Mouse (Mus musculus) kidney, embryonic 16.5 days (tissue): Measurements from ENCODE around the gene Ncam2. TPM values are rescaled to one million over a fixed set of nuclear protein-coding genes. Genes with fewer than 3 reads are reported as not detected.

Experiments used
- ATAC-seq: fragments of 200-750 bp; cut with Nextera tagmentation; 2 replicates; pipeline ENCODE4 v1.8.0; 2017; ENCODE audit warnings: moderate TSS enrichment; ENCODE audit not compliant: low FRiP score, low TSS enrichment
- H3K27ac ChIP-seq: fragments of 300-500 bp; sonication (generic); 2 replicates; pipeline ENCODE4 v1.5.1; 2014; ENCODE audit warnings: low read length
- H3K27me3 ChIP-seq: fragments of 300-500 bp; sonication (generic); 2 replicates; pipeline ENCODE4 v1.6.1; 2014; ENCODE audit warnings: low read length, control low read depth, mixed read lengths; ENCODE audit not compliant: insufficient read depth
- H3K36me3 ChIP-seq: fragments of 300-500 bp; sonication (generic); 2 replicates; pipeline ENCODE4 v1.6.1; 2014; ENCODE audit warnings: low read length, control low read depth, mixed read lengths; ENCODE audit not compliant: insufficient read depth
- H3K4me1 ChIP-seq: fragments of 300-500 bp; sonication (generic); 2 replicates; pipeline ENCODE4 v1.6.1; 2014; ENCODE audit warnings: low read length, control low read depth, mixed read lengths; ENCODE audit not compliant: insufficient read depth
- H3K4me2 ChIP-seq: fragments of 300-500 bp; sonication (generic); replicated peaks from 2 replicates; pipeline ENCODE4 v1.6.1; 2014; ENCODE audit warnings: low read depth, low read length
- H3K4me3 ChIP-seq: fragments of 300-500 bp; sonication (generic); 2 replicates; pipeline ENCODE4 v1.5.1; 2014; ENCODE audit warnings: mild to moderate bottlenecking, low read length
- H3K9ac ChIP-seq: fragments of 300-500 bp; sonication (generic); replicated peaks from 2 replicates; pipeline ENCODE4 v1.6.1; 2014; ENCODE audit warnings: low read length
- H3K9me3 ChIP-seq: fragments of 300-500 bp; sonication (generic); 2 replicates; pipeline ENCODE4 v1.6.1; 2016; ENCODE audit warnings: low read length, control low read depth
- WGBS: fragments of 180-500 bp; shearing (Covaris S2); extraction: QIAGEN DNeasy Blood & Tissue Kit; methylation state at CpG from one replicate; pipeline ENCODE4 v1.1.7; 2014; 5-methylcytosine and 5-hydroxymethylcytosine counted together
- polyA plus RNA-seq: library from polyadenylated mRNA; unstranded; fragments of >200 nt; fragmentation: Nextera tagmentation; extraction: Ambion mirVana; gene quantifications from 2 replicates; pipeline ENCODE4 v1.2.1, GENCODE M21; 2015

The Ncam2 gene
- polyA plus RNA-seq, 1 experiment from 2014 or later: 0.41 TPM

- ATAC-seq: no peak
- Histone ChIP-seq H3K9ac (no peak overlapping the region), H3K27ac (no peak overlapping the region), H3K4me2 (no peak overlapping the region), H3K4me1 (no peaks in the 10 kb centered on the region), H3K36me3 (no peaks in the 10 kb centered on the region), H3K9me3 (no peaks in the 10 kb centered on the region), H3K27me3 (no peaks in the 10 kb centered on the region), H3K4me3 (no peak overlapping the region)
- 77% methylated on average over 7 of the region's 7 CpGs for WGBS
These were observed 84.7 kb downstream of the Ncam2 start for GRCm38 (mm10) chr16:81284859-81285837.

DNA sequence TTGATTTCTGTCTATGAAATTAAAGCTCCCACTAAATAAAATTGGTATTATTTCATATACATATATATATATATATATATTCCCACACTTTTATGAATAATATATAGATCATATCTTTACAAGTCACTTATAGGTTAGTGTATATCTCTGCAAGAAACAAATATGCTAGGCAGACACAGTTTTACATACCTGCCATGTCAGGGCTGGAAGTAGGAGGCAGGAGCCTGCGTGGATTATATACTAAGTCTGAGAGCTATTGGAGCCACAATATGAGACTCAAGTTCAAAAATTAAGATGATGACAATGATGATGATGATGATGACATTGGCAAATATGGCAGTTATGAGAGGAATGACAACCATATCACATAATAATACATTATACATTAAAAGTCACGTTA lies 85.4 kb downstream of the Ncam2 start:
- Histone ChIP-seq H3K27ac (no peak overlapping the region), H3K36me3 (no peaks in the 10 kb centered on the region), H3K9ac (no peak overlapping the region), H3K4me3 (no peak overlapping the region), H3K27me3 (no peaks in the 10 kb centered on the region), H3K9me3 (no peaks in the 10 kb centered on the region), H3K4me2 (no peak overlapping the region), H3K4me1 (no peaks in the 10 kb centered on the region)
- WGBS: 95% methylated on average over 2 of the region's 2 CpGs
- no peak for ATAC-seq

DNA sequence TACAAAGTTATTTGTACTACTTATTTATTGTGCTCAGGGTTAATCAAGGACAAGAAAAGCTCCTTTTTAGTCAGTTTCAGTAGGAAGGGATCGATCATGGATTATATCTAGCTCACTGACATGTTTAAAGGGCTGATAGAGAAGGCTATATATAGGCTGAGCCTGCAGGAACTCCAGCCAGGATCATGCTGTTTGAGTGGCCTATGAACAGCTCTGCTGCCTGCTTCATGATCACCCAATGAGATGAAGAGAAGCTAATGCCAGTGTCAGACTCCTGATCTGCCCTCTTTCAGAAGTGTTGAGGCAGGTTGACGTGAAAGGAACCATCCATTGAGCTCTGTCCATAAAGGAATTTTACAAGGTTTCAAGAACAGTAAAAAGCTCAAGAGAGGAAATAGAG lies 103.3 kb downstream of the Ncam2 start:
- no peaks in the 10 kb centered on the region for H3K4me1 ChIP-seq
- 82% methylated on average over 2 of the region's 2 CpGs for WGBS
- no peaks in the 10 kb centered on the region for H3K27me3 ChIP-seq
- ATAC-seq: no peak
- no peak overlapping the region for H3K27ac ChIP-seq
- no peaks in the 10 kb centered on the region for H3K9me3 ChIP-seq
- H3K9ac ChIP-seq: no peak overlapping the region
- no peak overlapping the region for H3K4me2 ChIP-seq
- H3K36me3 ChIP-seq: no peaks in the 10 kb centered on the region
- no peak overlapping the region for H3K4me3 ChIP-seq

DNA sequence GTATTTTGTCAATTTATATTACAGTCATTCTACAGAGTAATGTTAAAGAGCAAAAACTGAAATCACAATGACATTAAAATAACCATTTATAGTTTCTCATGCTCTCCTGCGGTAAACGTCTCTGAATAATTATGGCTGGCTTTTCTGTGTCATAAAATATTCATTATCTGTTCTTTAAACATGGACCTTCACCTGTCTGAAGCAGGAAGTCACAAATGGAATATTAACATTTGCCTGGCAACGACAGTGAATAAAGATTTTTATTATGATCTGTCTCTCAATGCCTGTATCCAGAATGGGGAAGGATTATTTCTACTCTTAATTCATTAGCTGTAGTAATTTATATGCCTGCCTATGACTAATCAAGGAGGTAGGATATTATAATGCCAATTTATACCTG lies 108.7 kb downstream of the Ncam2 start:
- ATAC-seq: no peak
- H3K9me3 ChIP-seq: no peaks in the 10 kb centered on the region
- no peak overlapping the region for H3K4me3 ChIP-seq
- WGBS: 88% methylated on average over 3 of the region's 3 CpGs
- H3K27me3 ChIP-seq: no peaks in the 10 kb centered on the region
- H3K4me2 ChIP-seq: no peak overlapping the region
- no peak overlapping the region for H3K27ac ChIP-seq
- H3K36me3 ChIP-seq: no peaks in the 10 kb centered on the region
- no peak overlapping the region for H3K9ac ChIP-seq
- H3K4me1 ChIP-seq: no peaks in the 10 kb centered on the region

DNA sequence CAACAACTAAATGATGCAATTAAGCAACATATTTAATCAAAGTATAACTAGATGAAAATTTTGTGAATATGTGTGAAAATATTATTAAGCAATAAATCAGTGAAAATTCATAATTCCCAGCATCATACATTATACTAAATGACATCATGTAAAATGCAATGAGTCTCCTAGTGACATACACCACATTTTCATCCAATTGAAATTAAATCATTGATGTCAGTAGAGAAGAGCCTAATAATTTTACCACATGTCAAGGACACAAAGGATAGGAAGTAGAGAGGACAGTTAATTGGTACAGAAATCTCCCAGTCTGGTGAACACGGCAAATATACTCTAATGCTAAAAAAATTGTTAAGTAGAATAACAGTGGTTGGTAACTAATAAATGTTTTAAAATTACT lies 118.5 kb downstream of the Ncam2 start:
- no peak overlapping the region for H3K27ac ChIP-seq
- WGBS: 91% methylated on average over 1 of the region's 1 CpGs
- ATAC-seq: no peak
- no peak overlapping the region for H3K4me3 ChIP-seq
- H3K9me3 ChIP-seq: no peaks in the 10 kb centered on the region
- H3K4me1 ChIP-seq: no peaks in the 10 kb centered on the region
- no peaks in the 10 kb centered on the region for H3K27me3 ChIP-seq
- no peak overlapping the region for H3K9ac ChIP-seq
- H3K4me2 ChIP-seq: no peak overlapping the region
- H3K36me3 ChIP-seq: no peaks in the 10 kb centered on the region

DNA sequence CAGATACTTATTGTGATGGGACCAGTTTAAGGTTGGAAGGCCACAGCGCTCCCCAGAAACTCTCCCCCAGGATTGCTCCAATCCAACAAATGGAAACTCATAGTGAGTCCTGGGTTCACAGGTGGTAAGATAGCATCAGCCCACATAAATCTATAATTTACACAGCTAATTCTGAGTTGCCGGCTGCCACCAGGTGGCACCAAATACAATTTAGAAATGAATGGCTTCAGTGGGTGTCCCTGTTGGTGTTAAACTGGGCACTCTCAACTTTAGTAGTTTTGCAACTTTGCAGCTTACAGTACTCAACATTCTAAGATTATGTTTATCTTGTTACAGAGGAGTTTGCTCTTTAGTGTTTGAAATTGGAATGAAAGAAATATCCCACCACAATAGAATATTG lies 130.0 kb downstream of the Ncam2 start:
- 12% methylated on average over 2 of the region's 2 CpGs for WGBS
- no peaks in the 10 kb centered on the region for H3K4me1 ChIP-seq
- no peaks in the 10 kb centered on the region for H3K9me3 ChIP-seq
- ATAC-seq: 0 out of 2 replicates have a peak, but pooled peaks have one; percentile 19
- H3K36me3 ChIP-seq: no peaks in the 10 kb centered on the region
- no peak overlapping the region for H3K4me2 ChIP-seq
- H3K4me3 ChIP-seq: no peak overlapping the region
- H3K27ac ChIP-seq: no peak overlapping the region
- no peak overlapping the region for H3K9ac ChIP-seq
- H3K27me3 ChIP-seq: no peaks in the 10 kb centered on the region

GRCm38 (mm10) chr16:81365901-81366300 lies 165.4 kb downstream of the Ncam2 start:
- no peaks in the 10 kb centered on the region for H3K36me3 ChIP-seq
- no peak overlapping the region for H3K4me3 ChIP-seq
- 74% methylated on average over 2 of the region's 2 CpGs for WGBS
- no peak overlapping the region for H3K27ac ChIP-seq
- no peaks in the 10 kb centered on the region for H3K27me3 ChIP-seq
- no peak overlapping the region for H3K9ac ChIP-seq
- ATAC-seq: no peak
- H3K4me2 ChIP-seq: no peak overlapping the region
- H3K9me3 ChIP-seq: no peaks in the 10 kb centered on the region
- no peaks in the 10 kb centered on the region for H3K4me1 ChIP-seq

GRCm38 (mm10) chr16:81374234-81374633 lies 173.7 kb downstream of the Ncam2 start:
- no peaks in the 10 kb centered on the region for H3K36me3 ChIP-seq
- ATAC-seq: no peak
- no peak overlapping the region for H3K27ac ChIP-seq
- no peak overlapping the region for H3K4me2 ChIP-seq
- no peak overlapping the region for H3K9ac ChIP-seq
- H3K4me1 ChIP-seq: no peaks in the 10 kb centered on the region
- no peaks in the 10 kb centered on the region for H3K9me3 ChIP-seq
- no peak overlapping the region for H3K4me3 ChIP-seq
- WGBS: 88% methylated on average over 8 of the region's 8 CpGs
- no peaks in the 10 kb centered on the region for H3K27me3 ChIP-seq

GRCm38 (mm10) chr16:81380434-81380833 lies 179.9 kb downstream of the Ncam2 start:
- 94% methylated on average over 4 of the region's 4 CpGs for whole genome bisulfite sequencing
- Histone ChIP-seq H3K9ac (no peak overlapping the region), H3K36me3 (no peaks in the 10 kb centered on the region), H3K4me2 (no peak overlapping the region), H3K27me3 (no peaks in the 10 kb centered on the region), H3K9me3 (no peaks in the 10 kb centered on the region), H3K4me1 (no peaks in the 10 kb centered on the region), H3K4me3 (no peak overlapping the region), H3K27ac (no peak overlapping the region)
- ATAC-seq: no peak

GRCm38 (mm10) chr16:81388646-81389045 lies 188.1 kb downstream of the Ncam2 start:
- no peak for ATAC-seq
- no peaks in the 10 kb centered on the region for H3K27me3 ChIP-seq
- H3K9me3 ChIP-seq: no peaks in the 10 kb centered on the region
- no peak overlapping the region for H3K9ac ChIP-seq
- H3K36me3 ChIP-seq: no peaks in the 10 kb centered on the region
- no peak overlapping the region for H3K27ac ChIP-seq
- no peak overlapping the region for H3K4me2 ChIP-seq
- 72% methylated on average over 2 of the region's 2 CpGs for WGBS
- H3K4me3 ChIP-seq: no peak overlapping the region
- no peaks in the 10 kb centered on the region for H3K4me1 ChIP-seq
